Mouse (Mus musculus) heart, embryonic 16.5 days (tissue): ENCODE measurements at regions not wholly inside any gene's neighbourhood (a gene's known extent, or its start where the extent isn't known, plus 50 kb on each side); places are given as distances from the start of the nearest gene placed in this dataset.
A peak's percentile ranks its signal among the peaks of the same experiment; 100 is the strongest.

Experiments
- ATAC-seq: fragments of 200-750 bp; cut with Nextera tagmentation; replicated peaks from 2 replicates; pipeline ENCODE4 v1.8.0; 2017; ENCODE audit warnings: moderate number of reproducible peaks; ENCODE audit not compliant: insufficient read depth, low FRiP score; ENCODE audit errors: extremely low read depth
- H3K27ac ChIP-seq: fragments of 300-500 bp; sonication (generic); 2 replicates; pipeline ENCODE4 v1.5.1; 2014; ENCODE audit warnings: mild to moderate bottlenecking, low read length, control low read depth, moderate library complexity
- H3K27me3 ChIP-seq: fragments of 300-500 bp; sonication (generic); 2 replicates; pipeline ENCODE4 v1.6.1; 2014; ENCODE audit warnings: low read length, mixed read lengths; ENCODE audit not compliant: control insufficient read depth, insufficient read depth
- H3K36me3 ChIP-seq: fragments of 300-500 bp; sonication (generic); 2 replicates; pipeline ENCODE4 v1.6.1; 2014; ENCODE audit not compliant: control insufficient read depth, insufficient read depth
- H3K4me1 ChIP-seq: fragments of 300-500 bp; sonication (generic); 2 replicates; pipeline ENCODE4 v1.6.1; 2014; ENCODE audit warnings: low read length, mixed read lengths; ENCODE audit not compliant: control insufficient read depth, insufficient read depth
- H3K4me2 ChIP-seq: fragments of 300-500 bp; sonication (generic); 2 replicates; pipeline ENCODE4 v1.6.1; 2014; ENCODE audit warnings: low read depth, mild to moderate bottlenecking, control low read depth, low read length
- H3K4me3 ChIP-seq: fragments of 300-500 bp; sonication (generic); 2 replicates; pipeline ENCODE4 v1.5.1; 2014; ENCODE audit warnings: mild to moderate bottlenecking, control low read depth, low read length
- H3K9ac ChIP-seq: fragments of 300-500 bp; sonication (generic); 2 replicates; pipeline ENCODE4 v1.6.1; 2014; ENCODE audit warnings: low read length, control low read depth
- H3K9me3 ChIP-seq: fragments of 300-500 bp; sonication (generic); replicated peaks from 2 replicates; pipeline ENCODE4 v1.6.1; 2016; ENCODE audit warnings: low read length; ENCODE audit not compliant: control insufficient read depth
- WGBS: fragments of 180-500 bp; shearing (Covaris S2); extraction: QIAGEN DNeasy Blood & Tissue Kit; methylation state at CpG from one replicate; pipeline ENCODE4 v1.1.7; 2014; 5-methylcytosine and 5-hydroxymethylcytosine counted together

DNA sequence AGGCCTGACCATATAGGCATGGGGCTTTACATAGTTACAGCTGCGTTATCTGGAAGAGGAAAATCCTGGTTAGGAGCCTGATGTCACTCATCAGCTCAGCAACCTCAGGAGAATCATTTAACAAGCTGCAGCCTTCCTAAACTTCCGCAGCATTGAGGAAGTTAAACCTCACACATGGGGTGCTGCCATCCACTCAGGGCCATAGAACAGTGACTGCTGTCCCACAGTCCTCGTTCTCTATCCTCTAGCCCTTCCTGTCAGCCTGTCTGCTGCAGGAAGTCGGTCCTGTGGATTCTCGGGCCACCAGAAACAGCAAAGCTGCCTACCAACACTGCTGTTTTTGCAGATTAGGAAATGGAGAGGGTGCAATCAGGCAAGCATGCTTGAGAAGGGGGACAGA lies 91.8 kb upstream of the Zfp703 start:
- Histone ChIP-seq H3K27me3 (no peaks in the 10 kb centered on the region), H3K36me3 (no peaks in the 10 kb centered on the region), H3K27ac (no peak overlapping the region), H3K4me2 (no peak overlapping the region), H3K9me3 (no peaks in the 10 kb centered on the region), H3K9ac (no peak overlapping the region), H3K4me3 (no peak overlapping the region), H3K4me1 (peaks cover 15% of the 10 kb centered on the region)
- ATAC-seq, result no peak
- WGBS, result 74% methylated on average over 5 of the region's 5 CpGs

DNA sequence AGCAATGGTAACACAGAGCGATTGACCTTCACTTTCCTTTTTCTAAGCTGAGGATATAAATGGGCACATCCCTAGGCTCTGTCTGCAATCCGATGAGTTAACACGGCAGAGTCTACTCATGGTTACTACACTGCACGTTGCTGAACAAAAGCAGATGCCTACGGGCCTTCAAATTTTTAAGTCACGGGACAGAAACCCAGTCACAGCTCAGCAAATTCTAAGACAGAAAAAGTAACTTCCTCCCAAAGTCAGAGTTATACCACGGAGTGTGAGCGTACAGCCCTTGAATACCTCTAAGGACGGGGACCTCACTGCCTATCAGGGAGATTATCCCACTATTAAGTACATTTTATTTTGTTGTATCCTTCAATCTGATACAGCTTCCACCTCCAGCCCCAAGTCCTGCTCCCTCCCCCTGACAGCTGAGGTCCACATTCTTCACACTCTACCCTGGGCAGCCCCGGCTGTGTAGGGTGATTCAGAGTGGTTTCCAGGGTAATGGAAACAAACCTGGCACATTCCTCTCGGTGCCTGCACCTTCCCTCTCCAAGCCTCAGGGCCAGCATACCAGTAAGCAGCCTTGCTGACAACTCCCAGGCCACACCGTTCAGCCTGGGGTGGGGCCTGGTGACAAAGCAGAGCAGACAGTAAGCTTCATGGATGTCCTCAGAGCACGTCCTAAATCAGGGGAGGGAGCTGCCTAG lies 90.2 kb upstream of the Zfp703 start:
- H3K4me1 ChIP-seq, result peaks cover 22% of the 10 kb centered on the region

DNA sequence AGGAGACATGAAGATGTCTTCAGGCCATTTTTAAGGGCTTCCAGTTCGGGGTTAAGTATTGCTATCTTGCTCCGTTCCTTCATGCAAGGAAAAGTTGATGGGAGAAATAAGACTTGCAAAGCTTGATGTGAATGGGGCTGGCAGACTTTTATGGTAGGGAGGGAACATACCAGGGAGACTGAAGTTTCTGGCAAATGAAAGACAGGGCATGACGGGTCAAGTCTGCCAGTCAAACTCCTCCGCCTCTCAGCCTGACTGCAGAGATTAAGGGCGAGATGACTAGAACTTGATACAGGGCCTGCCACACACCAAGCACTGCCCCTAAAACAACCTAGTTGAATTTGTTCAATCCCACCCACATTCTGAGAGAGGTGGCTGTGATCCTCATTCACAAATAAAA lies 89.6 kb upstream of the Zfp703 start:
- Histone ChIP-seq H3K4me2 (no peak overlapping the region), H3K27ac (no peak overlapping the region), H3K4me3 (no peak overlapping the region), H3K4me1 (peaks cover 28% of the 10 kb centered on the region), H3K27me3 (no peaks in the 10 kb centered on the region), H3K36me3 (no peaks in the 10 kb centered on the region), H3K9ac (no peak overlapping the region), H3K9me3 (no peaks in the 10 kb centered on the region)
- 57% methylated on average over 5 of the region's 5 CpGs for WGBS
- ATAC-seq, result no peak

More for the DNA sequence above, 90.2 kb upstream of the Zfp703 start:
- Histone ChIP-seq H3K27ac (0 out of 2 replicates have a peak overlapping the region, but pooled peaks have one; percentile 12), H3K4me2 (no peak overlapping the region), H3K4me3 (no peak overlapping the region), H3K36me3 (no peaks in the 10 kb centered on the region), H3K9ac (no peak overlapping the region), H3K27me3 (no peaks in the 10 kb centered on the region), H3K9me3 (no peaks in the 10 kb centered on the region)
- 55% methylated on average over 13 of the region's 13 CpGs for WGBS
- peak; percentile 15; the same call in 1 of the 2 replicates for ATAC-seq

DNA sequence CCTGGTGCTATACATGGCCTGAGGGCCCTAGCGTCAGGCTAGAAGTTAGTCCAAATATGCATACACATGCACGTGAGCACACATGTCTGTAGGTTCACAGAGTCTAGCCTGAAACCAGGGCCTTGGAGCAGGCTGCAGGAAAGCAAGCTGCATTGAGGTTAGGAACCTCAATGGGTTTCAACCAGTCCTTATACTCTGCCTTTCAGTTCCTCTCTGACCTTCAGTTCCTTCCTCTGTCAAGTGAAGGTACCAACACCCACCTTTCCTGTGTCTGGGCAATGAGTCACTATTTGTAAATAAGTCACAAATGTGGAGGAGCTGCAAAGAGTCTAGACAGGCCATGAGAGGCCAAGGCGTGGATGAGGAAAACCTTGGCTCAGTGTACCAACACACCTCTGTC lies 89.1 kb upstream of the Zfp703 start:
- Histone ChIP-seq H3K4me2 (no peak overlapping the region), H3K9ac (no peak overlapping the region), H3K9me3 (no peaks in the 10 kb centered on the region), H3K4me1 (peaks cover 28% of the 10 kb centered on the region), H3K4me3 (no peak overlapping the region), H3K27ac (no peak overlapping the region), H3K36me3 (no peaks in the 10 kb centered on the region), H3K27me3 (no peaks in the 10 kb centered on the region)
- ATAC-seq, result no peak
- WGBS, result 74% methylated on average over 3 of the region's 3 CpGs

DNA sequence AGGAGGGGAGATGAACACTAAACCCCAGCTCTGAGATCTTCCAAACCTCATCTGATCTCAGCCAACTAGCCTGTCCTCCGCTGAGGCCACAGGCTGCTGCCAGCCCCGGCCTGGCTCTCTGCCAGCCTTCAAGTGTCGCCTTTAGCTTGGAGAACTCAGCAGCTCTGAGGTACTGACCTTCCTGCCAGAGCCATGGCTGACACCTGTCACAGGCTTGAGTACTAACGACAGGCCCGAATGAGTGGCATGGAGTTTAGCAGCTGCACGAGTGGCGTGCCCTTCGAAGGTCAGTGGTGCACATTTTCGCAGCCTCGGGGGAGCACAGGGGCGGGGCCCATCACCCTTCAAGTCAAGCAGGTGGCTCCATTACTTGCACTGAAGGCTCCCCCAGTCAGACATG lies 85.2 kb upstream of the Zfp703 start:
- peak overlapping the region; percentile 76 for H3K27ac ChIP-seq

GRCm38 (mm10) chr8:26892380-26892779 lies 84.7 kb upstream of the Zfp703 start:
- H3K4me2 ChIP-seq, result no peak overlapping the region
- no peaks in the 10 kb centered on the region for H3K9me3 ChIP-seq
- H3K27ac ChIP-seq, result peak overlapping the region; percentile 76
- 76% methylated on average over 7 of the region's 7 CpGs for WGBS
- peak overlapping the region; percentile 44; the same call in 1 of the 2 replicates for H3K9ac ChIP-seq
- H3K4me1 ChIP-seq, result peaks cover 19% of the 10 kb centered on the region
- no peak for ATAC-seq
- H3K36me3 ChIP-seq, result no peaks in the 10 kb centered on the region
- no peak overlapping the region for H3K4me3 ChIP-seq
- no peaks in the 10 kb centered on the region for H3K27me3 ChIP-seq

More for the DNA sequence above, 85.2 kb upstream of the Zfp703 start:
- ATAC-seq, result peak; percentile 89
- no peaks in the 10 kb centered on the region for H3K36me3 ChIP-seq
- no peak overlapping the region for H3K4me3 ChIP-seq
- H3K4me2 ChIP-seq, result no peak overlapping the region
- H3K9ac ChIP-seq, result no peak overlapping the region
- no peaks in the 10 kb centered on the region for H3K27me3 ChIP-seq
- WGBS, result 36% methylated on average over 11 of the region's 11 CpGs
- no peaks in the 10 kb centered on the region for H3K9me3 ChIP-seq
- H3K4me1 ChIP-seq, result peaks cover 21% of the 10 kb centered on the region

DNA sequence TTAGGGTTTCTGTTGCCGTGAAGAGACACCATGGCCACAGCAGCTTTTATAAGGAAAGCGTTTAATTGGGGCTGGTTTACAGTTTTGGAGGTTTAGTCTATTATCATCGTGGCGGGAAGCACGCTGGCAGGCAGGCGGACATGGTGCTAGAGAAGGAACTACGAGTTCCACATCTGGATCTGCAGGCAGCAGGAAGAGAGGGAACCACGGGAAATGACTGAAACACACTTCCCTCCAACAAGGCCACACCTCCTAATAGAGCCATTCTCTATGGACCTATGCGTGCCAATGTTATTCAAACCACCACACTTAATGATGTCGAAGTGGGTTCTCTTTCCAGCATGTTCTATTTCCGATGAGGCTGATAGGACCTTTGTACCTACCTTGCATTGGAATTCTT lies 81.3 kb upstream of the Zfp703 start:
- Histone ChIP-seq H3K36me3 (no peaks in the 10 kb centered on the region), H3K4me1 (peaks cover 13% of the 10 kb centered on the region), H3K9me3 (no peaks in the 10 kb centered on the region), H3K27me3 (no peaks in the 10 kb centered on the region), H3K9ac (no peak overlapping the region), H3K27ac (no peak overlapping the region), H3K4me3 (no peak overlapping the region), H3K4me2 (no peak overlapping the region)
- ATAC-seq, result no peak
- WGBS, result 79% methylated on average over 11 of the region's 11 CpGs

- Histone ChIP-seq H3K4me2 (no peak overlapping the region), H3K4me1 (peaks cover 4% of the 10 kb centered on the region; the same call in 1 of the 2 replicates), H3K9me3 (no peaks in the 10 kb centered on the region), H3K27ac (no peak overlapping the region), H3K27me3 (no peaks in the 10 kb centered on the region), H3K4me3 (no peak overlapping the region), H3K36me3 (no peaks in the 10 kb centered on the region), H3K9ac (no peak overlapping the region)
- 63% methylated on average over 5 of the region's 5 CpGs for WGBS
- ATAC-seq, result no peak; the same call in 1 of the 2 replicates
Measured at GRCm38 (mm10) chr8:26903289-26903688, 73.8 kb upstream of the Zfp703 start.

DNA sequence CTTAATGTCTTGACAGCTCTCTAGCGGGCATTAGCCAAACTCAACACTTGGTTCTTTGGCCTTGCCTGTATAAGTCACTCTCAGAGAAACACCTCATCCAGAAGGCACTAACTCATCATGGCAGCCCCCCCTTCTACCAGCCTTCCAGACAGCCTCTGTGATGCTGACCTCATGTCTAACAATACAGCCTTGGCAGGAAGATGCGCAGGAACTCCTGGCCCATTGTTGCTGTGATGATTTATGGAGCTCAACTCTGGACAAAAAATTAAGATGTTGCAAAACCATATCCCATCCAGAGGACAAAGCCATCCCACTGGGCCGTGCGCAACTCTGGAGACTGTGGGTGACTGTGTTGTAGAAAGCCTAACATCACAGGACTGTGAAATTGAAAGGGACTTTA lies 70.9 kb upstream of the Zfp703 start:
- peaks cover 4% of the 10 kb centered on the region; the same call in 1 of the 2 replicates for H3K4me1 ChIP-seq
- no peaks in the 10 kb centered on the region for H3K36me3 ChIP-seq
- no peaks in the 10 kb centered on the region for H3K9me3 ChIP-seq
- no peak overlapping the region for H3K27ac ChIP-seq
- H3K4me2 ChIP-seq, result no peak overlapping the region
- 82% methylated on average over 4 of the region's 4 CpGs for WGBS
- no peak overlapping the region for H3K4me3 ChIP-seq
- no peaks in the 10 kb centered on the region for H3K27me3 ChIP-seq
- ATAC-seq, result no peak
- no peak overlapping the region for H3K9ac ChIP-seq
